Mouse (Mus musculus): ENCODE measurements around the gene Gjb4.

The Gjb4 gene

GRCm38 (mm10) chr4:127353951-127354438 lies at the start of gene Gjb4:
Gene Gjb4, minus strand, starts transcription at chr4:127354081.
- DNase-seq = no peak

DNA sequence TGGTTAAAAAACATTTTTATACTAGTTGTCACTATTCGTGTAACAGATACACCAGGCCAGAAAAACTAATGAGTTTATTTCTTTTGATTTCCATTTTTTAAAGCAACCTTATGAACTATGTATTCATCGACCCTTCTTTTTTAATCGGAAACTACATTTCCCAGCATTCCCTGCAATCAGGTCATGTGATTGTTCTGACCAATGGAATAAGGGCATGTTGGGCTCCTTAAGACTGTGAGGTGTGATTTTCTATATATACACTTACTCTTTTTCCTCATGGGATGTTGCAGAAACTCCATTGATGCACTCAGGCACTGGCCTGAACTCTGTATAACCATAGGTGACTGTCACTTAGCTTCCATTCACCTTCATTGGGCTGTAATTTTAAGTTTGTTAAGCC lies 48.7 kb upstream of the Gjb4 start:
- DNase-seq = no peak

DNA sequence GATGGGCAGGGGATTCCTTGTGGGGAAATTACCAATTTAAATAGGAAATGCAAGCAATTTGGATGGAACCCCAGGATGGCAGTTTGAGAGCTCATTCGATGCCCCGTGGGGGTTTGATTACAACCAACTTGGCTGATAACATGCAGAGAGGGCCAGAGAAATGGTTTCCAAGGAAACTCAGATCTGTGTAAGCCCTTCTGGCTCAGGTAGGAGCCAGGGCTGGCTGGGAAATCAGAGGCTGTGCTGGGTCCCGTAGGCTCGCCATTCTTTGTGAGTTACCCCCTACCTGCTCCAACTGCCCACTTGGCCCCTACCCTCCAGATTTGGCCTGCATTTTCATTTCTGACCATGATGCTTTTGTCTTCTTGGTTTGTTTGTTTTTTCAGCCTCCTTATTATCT lies 48.3 kb upstream of the Gjb4 start:
- no peak for DNase-seq

GRCm38 (mm10) chr4:127400165-127401145 lies 46.6 kb upstream of the Gjb4 start:
- peak; percentile 7 to 23 for DNase-seq

DNA sequence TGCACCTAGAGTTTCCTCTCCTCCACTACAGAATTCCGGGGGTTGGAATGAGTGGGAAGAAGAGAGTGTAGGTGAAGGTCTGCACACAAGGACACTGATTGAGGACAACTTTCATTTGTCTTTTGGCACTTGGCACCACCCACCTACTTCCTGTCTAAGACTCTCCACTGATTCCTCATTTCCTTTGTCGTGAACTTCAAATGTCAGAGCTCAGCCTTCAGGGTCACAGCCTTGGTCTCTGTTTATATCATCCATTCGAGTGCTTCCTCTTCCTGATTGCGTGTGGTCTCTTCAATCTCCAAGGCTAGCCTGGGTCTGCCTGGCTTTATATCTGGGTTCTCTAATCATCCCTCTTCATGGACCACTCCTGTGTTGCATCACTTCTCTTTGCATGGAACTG lies 41.7 kb upstream of the Gjb4 start:
- no peak for DNase-seq

DNA sequence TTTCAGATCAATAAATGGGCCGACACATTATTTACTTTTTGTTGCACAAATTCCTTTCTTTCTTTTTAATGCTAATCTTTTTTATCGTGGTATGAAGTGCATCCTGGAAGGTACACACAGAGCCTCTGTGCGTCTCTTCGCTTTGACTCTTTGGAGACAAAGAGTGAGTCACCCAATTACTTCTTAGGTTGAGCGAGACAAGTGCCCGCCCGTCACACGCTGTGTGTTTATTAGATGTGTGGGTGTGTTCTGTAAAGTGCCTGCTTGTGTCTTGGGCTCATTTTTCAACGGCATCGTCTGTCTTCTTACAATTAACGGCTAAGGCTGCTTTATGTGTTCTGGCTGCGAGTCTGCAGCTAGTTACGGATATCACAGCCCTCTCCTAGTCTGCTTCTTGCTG lies 35.8 kb upstream of the Gjb4 start:
- no peak for DNase-seq

- DNase-seq = peak; percentile 18 to 29
Observed at GRCm38 (mm10) chr4:127377344-127377743, 23.5 kb upstream of the Gjb4 start.

- no peak for DNase-seq
Observed at GRCm38 (mm10) chr4:127375541-127376177, 21.8 kb upstream of the Gjb4 start.

DNA sequence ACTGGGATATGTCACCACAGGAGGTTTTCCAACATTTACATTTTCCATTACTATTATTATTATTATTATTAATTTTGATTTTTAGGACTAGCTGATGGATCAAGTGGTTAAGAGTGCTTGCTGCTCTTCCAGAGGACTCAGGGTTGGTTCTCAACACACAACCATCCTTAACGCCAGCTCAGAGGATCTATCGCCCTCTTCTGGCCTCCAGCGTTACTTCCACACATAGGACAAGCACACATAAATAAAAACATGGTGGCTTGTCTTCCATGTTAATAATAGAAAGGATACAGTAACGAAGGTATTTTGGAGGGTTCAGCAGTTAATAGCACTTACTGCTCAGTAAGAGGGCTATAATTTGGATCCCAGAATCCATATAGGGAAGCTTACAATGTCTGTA lies 20.8 kb upstream of the Gjb4 start:
- DNase-seq = no peak

- no peak for DNase-seq
Observed at GRCm38 (mm10) chr4:127373491-127373890, 19.6 kb upstream of the Gjb4 start.

- DNase-seq = no peak
Observed at GRCm38 (mm10) chr4:127371546-127371945, 17.7 kb upstream of the Gjb4 start.

GRCm38 (mm10) chr4:127370447-127370846 lies 16.6 kb upstream of the Gjb4 start:
- no peak for DNase-seq

DNA sequence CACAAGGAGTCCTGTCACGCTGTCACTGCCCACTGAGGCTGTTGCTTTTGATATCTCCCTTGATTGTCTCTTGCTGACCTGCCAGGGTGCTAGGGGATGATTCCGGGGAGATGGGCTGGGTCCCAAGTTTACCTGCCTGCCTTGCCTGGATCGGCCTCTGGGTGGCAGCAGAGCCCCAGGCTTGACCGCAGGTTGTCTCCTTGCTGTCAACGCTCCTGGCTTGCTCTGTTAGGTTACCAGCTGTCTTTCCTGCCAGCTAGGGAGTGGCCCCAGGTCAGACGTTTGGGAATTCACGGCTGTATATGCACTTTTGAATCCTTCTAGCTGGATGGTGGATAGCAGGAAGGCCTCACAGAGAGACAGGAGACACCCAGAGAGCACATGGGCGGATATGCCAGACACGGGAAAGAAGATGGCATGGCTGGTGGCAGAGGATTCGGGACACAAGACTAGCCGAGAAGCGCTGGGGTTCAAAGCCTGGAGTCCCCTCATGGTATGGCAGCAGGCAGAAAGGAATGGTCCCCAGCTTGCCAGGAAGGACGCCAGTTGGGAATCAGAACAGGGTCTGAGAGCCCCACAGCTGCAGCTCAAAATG lies 14.6 kb upstream of the Gjb4 start:
- DNase-seq = peak; percentile 39 to 59

GRCm38 (mm10) chr4:127365834-127366233 lies 12.0 kb upstream of the Gjb4 start:
- DNase-seq = no peak

- no peak for DNase-seq
Observed at GRCm38 (mm10) chr4:127365433-127365832, 11.6 kb upstream of the Gjb4 start.

DNA sequence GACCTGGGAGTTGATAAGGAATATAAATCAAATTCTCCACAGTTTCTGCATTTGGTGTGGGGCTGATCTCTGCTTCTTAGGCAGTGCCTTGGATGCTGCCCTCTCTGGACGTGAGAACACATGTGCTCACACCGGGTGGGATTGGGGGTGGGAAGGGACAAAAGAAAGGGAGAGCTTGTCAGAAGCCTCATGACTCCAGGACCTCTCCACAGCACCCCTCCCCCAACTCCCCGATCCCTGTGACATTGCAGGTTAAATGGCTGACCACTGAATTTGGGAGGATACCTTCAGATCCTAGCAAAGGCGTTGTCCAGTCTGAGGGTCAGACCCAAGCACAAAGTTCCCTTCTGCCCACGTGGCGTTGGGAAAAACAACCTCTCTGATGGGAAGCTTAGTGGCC lies 10.6 kb upstream of the Gjb4 start:
- no peak for DNase-seq

- no peak for DNase-seq
Observed at GRCm38 (mm10) chr4:127363331-127363730, 9.4 kb upstream of the Gjb4 start.

GRCm38 (mm10) chr4:127362520-127362919 lies 8.6 kb upstream of the Gjb4 start:
- no peak for DNase-seq

- no peak for DNase-seq
Observed at GRCm38 (mm10) chr4:127358018-127358417, 4.1 kb upstream of the Gjb4 start, which contains the start of gene Gjb5. Gene Gjb5, minus strand, starts transcription at chr4:127358181.

DNA sequence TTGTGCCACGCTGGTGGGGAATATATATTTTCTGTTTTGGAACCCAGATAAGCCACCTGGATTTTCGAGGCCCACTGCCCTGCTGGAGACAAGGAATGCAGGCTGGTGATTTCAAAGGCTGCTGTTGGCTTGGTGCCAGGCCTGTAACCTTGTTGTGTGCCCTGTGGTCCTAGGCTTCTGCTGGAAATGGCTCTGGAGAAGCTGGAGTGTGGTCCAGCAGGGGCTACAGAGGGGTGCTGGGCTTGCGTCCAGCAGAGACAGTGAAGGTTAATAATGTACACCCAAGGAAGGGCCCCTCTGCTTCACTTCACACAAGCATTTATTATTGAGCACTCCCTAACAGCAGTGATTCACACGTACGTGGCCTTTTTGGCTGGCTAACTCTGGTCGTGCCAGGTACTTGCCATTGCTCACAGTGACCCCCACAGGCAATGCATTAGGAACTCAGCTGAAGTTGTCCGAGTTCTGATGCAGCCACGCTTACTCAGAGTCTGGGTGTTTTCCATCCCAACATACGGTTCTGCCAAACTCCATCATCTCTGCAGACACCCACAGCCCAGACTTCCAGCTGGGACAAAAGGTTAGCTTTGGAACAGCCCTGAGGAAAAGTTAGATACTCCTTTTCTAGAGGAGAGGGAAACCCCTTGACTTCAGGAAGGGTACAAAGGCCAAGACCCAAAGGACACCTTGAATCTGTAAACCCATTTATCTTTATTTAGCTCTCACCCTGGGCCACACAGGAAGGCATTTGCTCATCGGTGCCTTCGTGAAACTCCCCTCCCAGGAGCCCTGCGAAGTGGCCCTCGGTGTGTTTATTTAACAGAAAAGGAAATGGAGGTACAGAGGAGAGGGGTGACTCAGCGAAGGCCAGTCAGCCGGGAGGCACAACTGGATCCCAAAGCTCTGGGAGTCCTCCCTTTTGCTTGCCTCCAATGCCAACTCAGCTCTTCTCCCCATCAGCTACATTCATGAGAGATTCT lies 915 bp upstream of the Gjb4 start:
- DNase-seq = no peak

DNA sequence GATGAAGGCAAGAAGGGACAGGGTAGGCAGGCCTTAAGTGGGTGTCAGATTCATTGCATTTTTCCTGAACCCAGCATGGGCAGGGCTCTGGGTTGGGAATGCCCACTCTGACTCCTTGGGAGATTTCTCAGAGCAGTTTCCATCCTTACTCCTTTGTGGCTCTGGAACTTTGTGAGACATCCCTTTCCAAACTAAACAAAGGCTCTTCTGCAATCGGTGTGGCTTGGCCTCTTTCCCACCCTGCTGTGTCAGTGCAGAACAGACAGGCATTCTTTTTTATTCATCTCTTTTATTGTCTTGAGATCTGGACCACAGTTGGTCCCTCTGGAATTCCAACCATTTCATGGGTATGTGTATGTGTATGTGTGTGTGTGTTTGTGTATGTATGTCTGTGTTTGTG lies 1.3 kb downstream of the Gjb4 start:
- no peak for DNase-seq

Measured in thymus, postnatal 36 days (tissue).